In the genomic region with DNA sequence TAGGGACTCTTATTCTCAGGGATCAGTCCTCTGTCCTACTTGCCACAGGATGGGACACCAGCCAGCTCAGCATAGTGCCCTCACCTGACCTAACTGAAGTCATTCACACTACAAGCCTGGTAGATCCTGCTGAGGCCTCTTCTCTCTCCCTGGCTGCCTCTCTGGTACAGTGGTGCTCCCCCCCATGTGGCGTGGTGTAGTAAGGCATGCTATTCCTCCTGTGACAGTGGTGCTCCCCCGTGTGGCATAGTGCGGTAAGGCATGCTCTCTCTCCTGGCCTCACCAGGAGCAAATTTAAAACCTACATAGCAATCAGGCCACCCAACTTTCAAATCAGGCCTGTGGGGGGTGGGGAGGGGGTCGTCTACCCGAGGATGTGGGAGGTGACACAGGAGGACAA, we compare ENCODE assay signal across 8 mouse cellular contexts. TPM values are rescaled to one million over a fixed set of nuclear protein-coding genes. Genes with fewer than 3 reads are reported as not detected.
DNase-seq lines count a peak whose midpoint lies in the region; ATAC-seq and TF ChIP-seq lines count a peak whose summit lies in the region.

No protein-coding gene starts in this region.

- no peak overlapping the region for H3K4me2 ChIP-seq in forebrain, postnatal 0 days (ENCODE audit: low read depth)
- H3K4me2 ChIP-seq in hindbrain, embryonic 14.5 days (replicated peaks) = no peak overlapping the region

- H3K9me3 ChIP-seq in forebrain, postnatal 0 days (ENCODE audit: low read length) = no peaks in the 10 kb centered on the region
- no peaks in the 10 kb centered on the region for H3K9me3 ChIP-seq in hindbrain, embryonic 14.5 days (ENCODE audit: control insufficient read depth, low read length)

- no peak overlapping the region for H3K9ac ChIP-seq in forebrain, postnatal 0 days
- H3K9ac ChIP-seq in hindbrain, embryonic 14.5 days = no peak overlapping the region

- no peaks in the 10 kb centered on the region for H3K4me1 ChIP-seq in cerebellum, adult 2 months (ENCODE audit: control insufficient read depth, insufficient read depth, low read length)
- no peaks in the 10 kb centered on the region for H3K4me1 ChIP-seq in forebrain, postnatal 0 days (ENCODE audit: insufficient read depth)
- H3K4me1 ChIP-seq in hindbrain, embryonic 14.5 days (replicated peaks; ENCODE audit: control insufficient read depth, insufficient read depth, low read length) = no peaks in the 10 kb centered on the region

- H3K27ac ChIP-seq in cerebellum, adult 2 months (ENCODE audit: insufficient read depth, low read length) = no peak overlapping the region
- H3K27ac ChIP-seq in forebrain, postnatal 0 days (ENCODE audit: low read depth, low read length) = no peak overlapping the region
- H3K27ac ChIP-seq in hindbrain, embryonic 14.5 days = no peak overlapping the region

- 10% methylated on average over 5 of the region's 5 CpGs for WGBS in cerebellum, adult 2 months
- WGBS in forebrain, postnatal 0 days = 15% methylated on average over 5 of the region's 5 CpGs
- WGBS in hindbrain, embryonic 14.5 days = 11% methylated on average over 5 of the region's 5 CpGs

- no peaks in the 10 kb centered on the region for H3K27me3 ChIP-seq in cerebellum, adult 2 months (ENCODE audit: control insufficient read depth, insufficient read depth, low read length)
- no peaks in the 10 kb centered on the region for H3K27me3 ChIP-seq in forebrain, postnatal 0 days (ENCODE audit: insufficient read depth, low read length)
- no peaks in the 10 kb centered on the region for H3K27me3 ChIP-seq in hindbrain, embryonic 14.5 days (ENCODE audit: control insufficient read depth, insufficient read depth, low read length)

- peak; percentile 83 for ATAC-seq in forebrain, postnatal 0 days
- no peak; the same call in 1 of the 2 replicates for ATAC-seq in hindbrain, embryonic 14.5 days (ENCODE audit: low FRiP score)

- no peak overlapping the region for H3K4me3 ChIP-seq in cerebellum, adult 2 months (replicated peaks; ENCODE audit: insufficient read depth, low read depth, low read length)
- no peak overlapping the region for H3K4me3 ChIP-seq in forebrain, postnatal 0 days (ENCODE audit: low read depth, low read length)
- H3K4me3 ChIP-seq in hindbrain, embryonic 14.5 days (replicated peaks; ENCODE audit: low read length) = no peak overlapping the region

- peak; percentile 96 for TF ChIP-seq CTCF in cerebellum, adult 2 months (IDR thresholded peaks at IDR 0.05; ENCODE audit: borderline replicate concordance, insufficient read depth, low read depth, low read length)
- peak; percentile 99 for TF ChIP-seq CTCF in forebrain, postnatal 0 days (IDR thresholded peaks at IDR 0.05; ENCODE audit: low read depth)

- no peak for TF ChIP-seq POLR2A in cerebellum, adult 2 months (IDR thresholded peaks at IDR 0.05; ENCODE audit: borderline replicate concordance, insufficient read depth, low read length)

- peak; percentile 81 for DNase-seq in T-cell, adult 2 months (ENCODE audit: low spot score)
- peak; percentile 61 to 77 for DNase-seq in cerebellum, adult 2 months
- DNase-seq in forebrain, postnatal 0 days = peak; percentile 85
- DNase-seq in hindbrain, embryonic 14.5 days (ENCODE audit: low spot score) = peak; percentile 80
- peak; percentile 75 to 86 for DNase-seq in layer of hippocampus, postnatal 14 days (ENCODE audit: low spot score in 2 of 2)
- peak; percentile 90 for DNase-seq in lung, postnatal 14 days
- DNase-seq in right cerebral cortex, postnatal 25 days = peak; percentile 73
- peak; percentile 78 for DNase-seq in urinary bladder, postnatal 25 days (ENCODE audit: low spot score)

- no peaks in the 10 kb centered on the region for H3K36me3 ChIP-seq in forebrain, postnatal 0 days (ENCODE audit: insufficient read depth)
- no peaks in the 10 kb centered on the region for H3K36me3 ChIP-seq in hindbrain, embryonic 14.5 days (replicated peaks; ENCODE audit: control insufficient read depth, insufficient read depth)

RNA-seq across cellular contexts. Expression of a gene that starts 26.4 kb away (rescaled TPM):
- polyA plus RNA-seq in cerebellum, adult 2 months (2012; rRNA removed) = 0.03 and 0.07 TPM in 2 replicates
- total RNA-seq in forebrain, postnatal 0 days (2014; rRNA removed) = 0.23 and 0.62 TPM in 2 replicates
- 0.03 and 0.17 TPM in 2 replicates for polyA plus RNA-seq in forebrain, postnatal 0 days (2015; fragmentation: Nextera tagmentation; extraction: Ambion mirVana)
- 0.15 and 0.21 TPM in 2 replicates for polyA plus RNA-seq in hindbrain, embryonic 14.5 days (2014; fragmentation: Nextera tagmentation; extraction: Ambion mirVana)
- total RNA-seq in layer of hippocampus, postnatal 14 days (2021) = under 1 TPM; 0.05 to 0.36 TPM
